Mouse (Mus musculus): Measurements from ENCODE around the gene Adarb2. TPM values are rescaled to one million over a fixed set of nuclear protein-coding genes. Genes with fewer than 3 reads are reported as not detected.

Gene Adarb2
- polyA plus RNA-seq, 1 experiment, result not detected

DNA sequence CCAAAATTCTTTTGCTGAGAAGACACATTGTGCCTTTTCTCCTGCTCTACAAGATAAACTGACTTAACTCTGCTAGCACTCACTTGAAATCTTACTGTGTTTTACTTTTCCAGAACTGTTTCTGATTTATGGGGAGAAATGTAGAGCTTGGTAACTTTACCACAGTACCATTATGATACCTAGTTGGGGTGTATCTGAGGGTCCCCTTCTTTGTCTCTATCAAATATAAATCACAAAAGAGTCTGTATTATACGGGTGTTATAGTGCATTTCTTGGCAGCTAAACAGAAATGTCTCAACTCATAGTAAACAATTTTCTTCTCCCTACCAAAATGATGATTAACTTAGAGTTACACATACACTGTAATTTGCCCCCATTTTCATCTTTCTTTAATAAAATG lies 162.9 kb downstream of the Adarb2 start:
- no peak for DNase-seq (ENCODE audit: low read depth, low spot score)
- WGBS, result 49% methylated on average over 1 of the region's 1 CpGs

DNA sequence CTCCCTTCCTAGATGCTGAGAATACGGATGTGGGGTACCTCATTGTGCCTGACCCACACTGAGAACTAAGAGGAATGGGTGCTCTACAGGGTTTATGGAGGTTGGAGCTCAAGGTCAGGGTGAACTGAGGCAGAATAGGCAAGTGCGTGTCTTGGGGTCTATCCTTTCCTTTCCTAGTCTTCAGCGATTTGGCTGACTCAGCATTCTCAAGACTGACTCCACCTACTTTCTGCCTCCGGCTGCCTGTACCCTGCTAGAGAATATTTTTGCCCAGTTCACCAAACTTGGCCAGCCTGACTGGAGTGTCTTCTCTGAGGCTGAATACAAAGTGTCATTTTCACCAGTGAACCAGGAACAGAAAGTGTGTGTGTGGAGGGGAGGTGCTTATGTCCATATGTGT lies 163.4 kb downstream of the Adarb2 start:
- 77% methylated on average over 4 of the region's 4 CpGs for WGBS
- no peak for DNase-seq (ENCODE audit: low read depth, low spot score)

DNA sequence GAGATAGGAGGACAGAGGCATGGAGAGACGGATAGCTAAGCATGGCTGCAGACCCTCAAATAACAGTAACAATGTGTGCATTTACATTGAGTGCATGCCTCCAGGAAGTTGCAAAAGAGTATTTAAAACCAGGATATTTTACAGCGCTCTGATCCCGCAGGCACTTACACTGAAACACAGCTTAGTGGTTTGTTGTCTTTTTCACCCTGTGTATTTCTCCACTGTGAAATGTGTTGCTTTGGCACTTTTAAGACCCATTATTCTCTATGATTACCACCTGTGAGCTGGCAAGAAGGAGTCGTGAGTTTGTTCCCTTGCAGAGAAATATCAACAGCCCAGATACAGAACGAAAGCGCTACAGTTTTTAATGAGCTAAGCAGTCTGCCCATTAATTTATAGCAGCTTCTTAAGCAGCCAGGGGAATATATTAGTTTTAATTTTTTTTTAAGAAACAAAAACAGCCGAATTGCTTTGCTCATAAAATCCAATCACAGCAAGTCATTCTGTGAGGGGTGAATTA lies 167.3 kb downstream of the Adarb2 start:
- 74% methylated on average over 7 of the region's 7 CpGs for WGBS
- DNase-seq (ENCODE audit: low read depth, low spot score), result no peak

DNA sequence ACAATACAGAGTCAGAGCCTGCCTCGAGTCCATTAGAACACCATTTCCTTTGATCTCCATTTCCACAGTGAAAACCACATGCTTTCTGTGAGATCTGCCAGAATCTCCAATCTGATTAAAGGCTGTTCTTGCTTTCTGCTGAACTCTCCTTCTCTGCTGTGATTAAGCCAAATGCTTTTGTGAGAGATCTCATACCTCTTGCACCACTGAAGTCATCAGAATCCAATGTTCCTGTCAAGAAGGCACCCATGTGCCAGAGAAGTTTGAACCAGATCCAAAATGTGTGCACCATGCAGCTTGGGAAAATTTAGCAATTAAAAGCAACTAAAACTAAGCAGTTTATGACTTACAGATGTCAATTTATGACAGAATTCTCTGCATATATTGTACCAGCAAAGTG lies 185.9 kb downstream of the Adarb2 start:
- 46% methylated on average over 1 of the region's 1 CpGs for WGBS
- no peak for DNase-seq (ENCODE audit: low read depth, low spot score)

DNA sequence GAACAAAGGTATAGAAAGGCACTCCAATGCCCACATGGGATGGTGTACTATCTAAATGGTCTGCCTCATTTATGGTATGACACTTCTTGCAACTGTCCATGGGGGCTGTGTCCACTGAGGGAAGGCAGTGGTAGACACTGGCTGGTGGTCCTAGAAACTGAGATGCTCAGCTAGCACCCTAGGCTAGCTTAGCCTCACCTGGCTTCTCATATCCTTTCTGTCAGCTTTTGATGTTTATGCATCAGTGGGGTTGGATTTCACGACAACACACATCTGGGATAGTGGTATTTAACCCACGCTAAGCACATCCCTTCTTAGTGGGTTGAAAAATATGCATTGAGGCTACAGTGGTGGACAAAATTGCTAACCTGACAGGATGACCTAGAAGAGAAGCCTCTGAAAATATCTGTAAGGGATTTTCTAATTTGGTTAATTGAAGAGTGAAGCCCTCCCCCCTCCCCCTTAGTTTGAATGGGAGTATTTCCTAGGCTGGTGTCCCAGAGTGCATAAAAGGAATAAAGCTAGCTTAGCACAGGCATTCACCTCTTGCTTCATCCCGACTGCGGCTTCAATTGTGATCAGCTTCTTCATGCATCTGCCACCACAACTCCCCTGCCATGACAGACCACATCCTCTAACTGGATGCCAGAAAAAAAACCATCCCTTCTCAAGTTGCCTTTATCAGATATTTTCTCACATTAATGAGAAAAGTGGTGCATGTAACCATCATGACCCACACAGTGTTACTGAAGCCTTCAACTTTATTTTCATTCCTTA lies 197.8 kb downstream of the Adarb2 start:
- 76% methylated on average over 4 of the region's 4 CpGs for WGBS
- DNase-seq (ENCODE audit: low read depth, low spot score), result no peak

DNA sequence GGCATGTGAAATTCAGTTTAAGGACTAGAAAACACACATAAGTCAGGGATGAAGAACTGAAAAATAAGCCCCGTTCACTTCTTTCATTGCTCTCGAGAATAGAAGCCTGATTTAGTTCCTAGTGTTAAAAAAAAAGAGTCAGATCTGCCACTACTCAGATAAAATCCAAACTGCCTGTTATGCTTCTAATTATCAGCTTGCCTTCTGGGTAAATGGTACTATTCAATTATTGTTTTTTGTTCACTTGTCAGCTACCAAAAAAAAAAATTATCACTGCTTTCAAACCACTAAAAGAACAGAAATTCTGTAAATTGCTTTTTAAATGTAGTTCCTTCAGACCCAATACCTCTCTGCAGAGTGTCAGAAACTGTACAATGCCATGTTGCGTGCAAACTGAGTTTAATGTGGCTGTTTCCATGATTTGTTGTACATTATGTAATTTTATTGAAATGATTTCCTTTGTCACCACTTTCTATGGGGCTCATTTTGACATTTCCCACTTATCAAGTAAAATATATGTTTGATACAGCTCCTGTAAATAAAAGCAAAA lies 199.7 kb downstream of the Adarb2 start:
- DNase-seq (ENCODE audit: low read depth, low spot score), result no peak
- WGBS, result 72% methylated on average over 3 of the region's 3 CpGs

DNA sequence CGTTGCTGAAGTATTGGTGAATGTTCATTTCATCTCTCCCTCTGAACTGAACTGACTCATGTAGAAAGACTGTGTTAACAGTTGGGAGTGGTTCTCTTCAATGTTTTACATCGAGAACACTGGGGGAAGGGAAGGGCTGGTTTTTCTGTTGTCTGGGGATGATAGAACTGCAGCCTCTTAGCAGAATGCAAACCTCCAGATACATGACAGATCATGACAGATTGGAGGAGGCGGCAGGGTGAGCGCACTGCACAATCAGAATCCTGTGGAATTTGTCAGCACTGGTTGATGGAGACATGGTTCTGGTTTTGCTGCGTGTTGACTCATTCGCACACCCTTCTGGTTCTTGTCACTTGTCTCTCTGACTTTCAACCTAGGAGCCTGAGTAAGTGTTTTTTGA lies 203.4 kb downstream of the Adarb2 start:
- 48% methylated on average over 6 of the region's 6 CpGs for WGBS
- no peak for DNase-seq (ENCODE audit: low read depth, low spot score)

DNA sequence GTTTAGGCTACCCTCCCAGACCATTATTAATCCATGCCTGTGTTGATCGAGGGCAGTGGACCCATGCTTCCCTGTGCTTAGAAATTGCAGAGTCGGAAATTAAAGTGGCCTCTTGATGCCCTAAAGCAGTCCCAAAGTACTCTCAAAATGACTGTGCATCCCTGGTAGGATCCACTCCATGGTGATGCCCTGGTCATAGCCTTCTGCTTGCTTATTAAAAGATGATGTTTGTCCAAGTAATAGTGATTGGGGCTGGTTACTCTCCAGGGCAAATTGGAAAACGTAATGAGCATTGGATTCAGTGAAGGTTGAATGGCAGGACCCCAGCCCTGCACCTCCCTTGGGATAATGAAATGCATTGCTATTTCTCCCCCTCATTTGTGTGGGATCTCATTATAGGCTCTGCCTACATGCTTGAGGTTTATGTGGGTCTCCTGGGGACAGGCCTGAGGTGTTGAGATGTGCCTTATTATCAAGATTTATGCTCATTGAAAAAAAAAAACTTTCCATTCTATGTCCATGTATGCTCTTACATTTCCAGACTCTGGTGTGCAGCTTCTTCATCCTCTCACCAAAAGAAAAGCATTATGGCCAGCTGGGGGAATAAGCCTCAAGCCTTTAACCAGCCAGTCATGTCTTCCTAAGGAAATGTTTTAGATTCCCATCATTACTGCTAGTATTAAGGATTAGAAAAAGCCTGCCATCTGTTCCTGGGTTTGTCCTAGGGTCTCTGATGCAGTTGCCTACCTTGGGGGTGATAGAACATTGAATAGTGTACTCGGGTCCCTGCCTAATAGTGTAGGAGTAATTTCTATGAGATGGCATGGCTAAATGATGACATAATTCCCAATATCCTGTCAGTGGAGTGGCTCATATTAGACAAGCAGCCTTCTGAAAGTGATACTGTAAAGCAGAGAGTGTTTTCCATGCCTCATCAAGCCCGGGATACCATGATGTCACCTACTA lies 208.0 kb downstream of the Adarb2 start:
- 77% methylated on average over 5 of the region's 5 CpGs for WGBS

DNA sequence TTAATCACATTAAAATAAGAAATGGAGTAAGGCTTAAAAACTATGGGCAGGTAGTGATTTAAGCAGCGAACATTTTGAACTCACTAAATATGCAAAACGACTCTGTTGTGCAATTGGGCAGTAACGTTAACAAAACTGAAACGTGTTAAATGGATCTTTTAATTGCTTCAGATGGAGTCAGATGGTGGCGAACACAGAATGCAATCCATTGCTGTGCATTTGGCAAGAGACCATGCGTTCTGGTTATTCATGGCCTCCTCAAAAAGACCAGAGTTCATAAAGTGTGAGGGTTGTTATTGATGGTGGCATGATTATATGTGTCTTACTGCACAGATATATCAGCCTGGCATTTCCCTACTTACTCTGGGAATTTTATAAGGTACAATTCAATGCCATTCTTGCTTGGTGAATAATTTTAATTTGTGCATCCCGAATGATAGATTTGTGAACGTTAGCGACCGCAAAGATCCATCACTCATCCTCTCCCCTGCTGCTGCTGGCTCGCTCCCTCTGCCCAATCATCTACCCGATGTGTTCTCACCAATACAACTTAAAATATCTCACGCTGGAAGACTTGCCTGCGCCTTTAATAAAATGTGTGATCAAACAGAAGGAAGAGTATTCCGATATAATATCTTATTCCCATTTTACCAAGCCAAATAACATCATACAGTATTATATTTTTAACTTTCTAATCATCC lies 221.5 kb downstream of the Adarb2 start:
- no peak for DNase-seq (ENCODE audit: low read depth, low spot score)
- 87% methylated on average over 15 of the region's 15 CpGs for WGBS

More for the DNA sequence above, 208.0 kb downstream of the Adarb2 start:
- DNase-seq (ENCODE audit: low read depth, low spot score), result no peak

DNA sequence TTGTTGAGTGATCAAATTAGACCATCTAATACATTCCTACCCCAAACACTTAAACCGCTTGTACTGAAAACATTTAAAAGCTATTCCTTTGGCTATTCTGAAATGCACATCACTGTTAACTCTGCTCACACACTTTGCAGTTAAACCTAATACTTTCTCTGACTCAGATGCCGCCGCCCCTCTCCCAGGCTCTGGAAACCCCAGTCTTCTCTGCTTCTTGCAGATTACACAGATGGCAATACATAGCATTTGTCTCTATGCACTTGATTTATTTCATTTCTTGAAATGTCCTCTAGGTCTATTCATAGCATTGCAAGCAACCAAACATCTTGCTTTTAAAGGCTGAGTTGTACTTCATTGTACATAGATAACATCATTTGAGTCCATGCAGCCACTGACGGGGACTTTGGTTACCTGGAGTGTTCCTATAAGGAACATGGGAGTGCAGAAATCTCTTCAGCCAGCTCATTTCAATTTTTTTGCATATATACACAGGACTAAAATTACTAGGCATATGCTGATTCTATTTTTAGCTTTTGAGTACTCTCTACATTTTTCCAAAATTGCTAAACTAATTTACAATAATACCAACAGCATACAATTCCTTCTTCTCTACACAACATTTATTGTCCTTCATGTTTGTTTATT lies 236.6 kb downstream of the Adarb2 start:
- no peak for DNase-seq (ENCODE audit: low read depth, low spot score)
- 88% methylated on average over 4 of the region's 4 CpGs for WGBS

DNA sequence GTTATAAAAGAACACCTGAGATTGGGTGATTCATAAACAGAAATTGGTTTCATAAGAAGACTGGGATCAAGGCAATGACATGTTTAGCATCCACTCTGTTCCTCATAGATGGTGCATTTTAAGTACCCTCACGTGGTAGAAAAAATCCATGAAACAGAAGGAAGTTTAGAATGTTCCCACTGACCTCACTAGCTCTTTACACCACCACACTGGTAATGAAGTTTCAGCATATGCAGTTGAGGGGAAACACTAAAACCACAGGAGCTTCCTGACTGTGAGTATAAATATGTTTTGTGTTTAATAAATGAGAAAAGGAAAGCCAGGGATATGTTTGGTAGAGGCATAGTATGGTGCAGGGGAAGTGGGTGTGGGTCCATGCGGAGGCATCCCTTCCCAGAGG lies 242.7 kb downstream of the Adarb2 start:
- no peak for DNase-seq (ENCODE audit: low read depth, low spot score)
- 57% methylated on average over 2 of the region's 2 CpGs for WGBS

DNA sequence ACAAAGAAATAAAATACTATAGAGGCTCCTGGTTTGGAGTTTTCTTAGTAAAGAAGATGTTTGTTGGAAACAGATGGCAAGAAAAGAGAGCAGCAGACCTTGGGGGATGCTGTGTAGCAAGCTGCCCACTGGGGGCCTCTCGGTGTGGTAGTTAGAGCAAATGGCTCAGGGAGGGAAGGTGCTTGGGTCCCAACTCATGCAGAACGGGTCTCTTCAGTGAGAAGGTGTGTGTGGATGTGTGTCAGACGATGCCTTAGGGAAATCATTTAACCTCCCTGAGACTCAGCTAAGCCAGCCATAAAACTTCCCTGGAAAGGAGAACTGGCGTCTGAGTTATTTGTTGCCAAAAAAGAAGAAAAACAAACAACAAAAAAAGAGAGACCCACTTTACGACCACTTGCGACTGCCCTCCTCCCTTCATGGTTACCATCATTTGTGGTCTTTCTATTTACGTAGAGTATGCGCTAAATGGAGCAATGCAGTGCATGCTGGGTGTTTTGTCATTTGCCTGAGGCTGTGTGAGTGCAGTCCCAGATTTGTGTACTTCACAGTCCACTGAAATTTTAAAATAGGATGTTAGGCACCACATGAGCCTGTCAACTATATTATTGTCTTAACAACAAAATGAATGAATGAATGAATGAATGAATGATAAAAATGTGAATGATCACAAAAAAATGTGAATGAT lies 245.7 kb downstream of the Adarb2 start:
- DNase-seq (ENCODE audit: low read depth, low spot score), result no peak
- WGBS, result 25% methylated on average over 8 of the region's 8 CpGs

DNA sequence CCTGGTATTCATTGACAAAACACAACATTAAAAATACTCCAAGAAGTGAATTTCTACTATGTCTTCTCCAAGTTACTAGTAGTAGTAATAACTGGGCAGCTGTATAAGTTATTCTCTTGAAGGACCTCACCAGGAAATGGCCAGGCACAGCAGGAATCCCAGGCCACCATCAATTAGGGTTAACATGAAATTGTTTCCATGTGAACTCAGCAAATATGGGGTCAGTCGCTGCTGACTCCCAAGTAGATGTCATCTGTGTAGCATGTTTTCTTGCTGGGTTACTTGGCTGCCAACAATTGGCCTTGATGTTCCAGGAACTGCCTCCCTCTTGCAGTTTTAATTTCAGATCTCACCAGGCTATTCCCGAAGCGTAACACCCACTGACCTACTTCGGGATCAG lies 248.9 kb downstream of the Adarb2 start:
- 85% methylated on average over 4 of the region's 4 CpGs for WGBS
- DNase-seq (ENCODE audit: low read depth, low spot score), result no peak

DNA sequence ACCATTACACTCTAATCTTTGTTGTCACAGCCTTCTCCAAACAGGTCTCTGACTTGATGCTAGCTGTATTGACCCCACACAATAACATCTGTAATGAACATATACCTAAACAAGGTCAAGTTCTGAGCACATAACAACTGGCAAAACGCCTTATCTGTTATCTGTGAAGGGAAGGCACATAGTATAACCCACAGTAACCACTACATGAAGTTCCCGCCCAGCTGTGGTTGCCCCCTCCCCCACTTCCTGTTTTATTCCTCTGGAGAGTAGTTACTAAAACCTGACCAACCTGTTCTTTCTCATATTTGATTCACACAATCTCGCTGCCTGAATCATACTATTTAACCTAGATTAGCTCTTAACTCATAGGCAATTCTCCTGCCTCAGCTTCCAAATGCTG lies 254.2 kb downstream of the Adarb2 start:
- no peak for DNase-seq (ENCODE audit: low read depth, low spot score)
- WGBS, result 37% methylated on average over 3 of the region's 3 CpGs

DNA sequence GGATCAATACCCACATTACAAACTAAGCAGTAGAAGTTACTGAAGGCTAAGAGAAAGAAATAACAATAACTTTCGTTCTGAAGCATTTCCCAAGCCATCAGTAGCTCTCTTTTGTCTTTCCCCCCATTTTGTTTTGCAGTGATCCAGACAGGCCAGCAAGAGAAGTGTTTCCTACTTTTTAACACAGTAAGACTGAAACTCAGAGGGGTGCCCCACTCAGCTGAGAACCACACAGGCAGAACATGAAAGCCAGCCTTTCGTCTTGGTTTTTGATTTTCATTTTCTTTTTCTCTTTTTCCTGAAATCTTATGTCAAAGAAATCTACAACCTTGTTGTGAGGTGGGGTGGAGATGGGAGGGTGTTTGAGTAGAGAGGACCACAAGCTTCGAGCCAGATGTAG lies 255.2 kb downstream of the Adarb2 start:
- WGBS, result 73% methylated on average over 3 of the region's 3 CpGs
- no peak for DNase-seq (ENCODE audit: low read depth, low spot score)

DNA sequence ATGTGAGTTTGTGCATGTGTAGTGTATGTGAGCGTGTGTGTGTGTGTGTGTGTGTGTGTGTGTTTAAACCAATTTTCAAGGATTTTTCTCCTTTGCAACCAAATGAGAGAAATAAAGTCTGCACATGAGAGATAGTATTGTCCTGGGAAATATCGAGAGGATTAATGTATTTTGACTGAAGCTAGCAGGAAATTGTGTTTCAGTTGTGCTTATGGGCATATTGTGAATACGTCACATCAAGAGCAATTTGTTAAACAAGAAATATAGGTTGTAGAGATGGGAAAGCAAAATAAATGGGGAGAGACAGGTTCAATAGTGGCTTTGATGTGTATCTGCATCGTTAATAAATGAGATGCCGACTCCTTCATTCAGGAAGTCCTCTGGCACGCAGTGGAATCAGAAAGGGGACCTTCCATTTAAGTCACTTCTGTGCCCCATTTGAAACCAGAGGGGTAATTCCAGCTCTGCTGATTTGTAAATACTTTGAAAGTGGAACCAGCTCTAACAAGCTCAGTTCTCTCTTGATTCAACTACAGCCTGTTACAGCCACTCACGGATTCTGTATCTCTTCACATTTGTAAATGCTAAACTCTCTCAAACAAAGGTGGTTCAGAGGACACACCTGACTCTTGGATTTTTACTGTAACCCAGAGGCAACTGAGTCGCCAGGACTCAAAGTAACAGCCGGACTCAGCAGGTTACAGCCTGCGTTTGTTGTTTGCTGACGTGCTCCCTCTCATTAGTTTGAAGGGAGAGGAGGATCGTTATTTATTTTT lies 265.1 kb downstream of the Adarb2 start:
- DNase-seq (ENCODE audit: low read depth, low spot score), result no peak
- WGBS, result 77% methylated on average over 12 of the region's 12 CpGs

DNA sequence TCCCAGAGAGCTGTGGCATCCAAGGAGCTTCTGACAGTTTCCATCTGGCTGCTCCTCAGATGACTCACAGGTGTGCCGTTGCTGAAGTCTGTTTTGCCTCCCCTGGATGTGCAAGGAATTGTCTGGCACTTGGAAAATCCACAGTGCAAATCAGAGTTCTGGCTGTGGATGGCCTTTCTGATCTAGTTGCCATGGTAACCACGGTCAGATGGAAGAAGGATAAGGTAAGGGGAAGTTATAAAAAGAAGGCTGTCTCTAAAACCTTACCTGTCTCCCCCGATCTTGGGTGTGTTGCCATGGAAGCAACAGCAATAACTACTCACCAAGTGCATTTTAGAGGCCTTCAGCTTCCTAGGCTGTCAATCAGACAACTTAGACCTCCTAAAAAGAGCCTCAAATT lies 273.6 kb downstream of the Adarb2 start:
- WGBS, result 37% methylated on average over 3 of the region's 3 CpGs
- no peak for DNase-seq (ENCODE audit: low read depth, low spot score)

DNA sequence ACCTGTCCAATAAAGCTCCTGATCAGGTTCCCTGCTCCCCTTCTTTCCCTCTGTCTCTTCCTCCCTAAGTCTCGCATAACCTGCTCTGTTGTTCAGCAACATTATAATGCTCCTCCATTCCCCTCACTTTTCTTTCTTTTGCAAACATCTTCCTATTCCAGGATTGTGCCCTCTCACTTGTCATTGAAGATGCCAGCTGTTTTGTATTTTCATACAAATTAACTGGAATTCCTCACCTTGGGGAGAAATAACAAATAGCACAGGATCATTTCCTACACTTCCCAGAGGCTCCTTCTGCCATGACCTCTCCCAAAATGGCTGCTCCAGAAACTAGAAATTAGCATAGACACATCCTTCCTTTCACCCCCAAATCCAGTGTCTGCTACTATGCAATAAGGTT lies 276.1 kb downstream of the Adarb2 start:
- 73% methylated on average over 1 of the region's 1 CpGs for WGBS
- DNase-seq (ENCODE audit: low read depth, low spot score), result no peak

Measured in large intestine, adult 2 months (tissue).